Mouse (Mus musculus): ENCODE measurements around the gene Pla2g2e. TPM values are rescaled to one million over a fixed set of nuclear protein-coding genes. Genes with fewer than 3 reads are reported as not detected.

Gene Pla2g2e
- polyA plus RNA-seq, 1 experiment from 2014 or later = not detected

- Histone ChIP-seq H3K4me2 (ENCODE audit: low read length) (no peak overlapping the region), H3K9me3 (ENCODE audit: control insufficient read depth, low read length) (no peaks in the 10 kb centered on the region), H3K36me3 (ENCODE audit: control insufficient read depth, insufficient read depth, low read length) (no peaks in the 10 kb centered on the region), H3K27me3 (replicated peaks; ENCODE audit: control insufficient read depth, insufficient read depth, low read length) (no peaks in the 10 kb centered on the region), H3K27ac (ENCODE audit: low read depth, low read length) (no peak overlapping the region), H3K9ac (ENCODE audit: low read depth, low read length) (no peak overlapping the region), H3K4me3 (ENCODE audit: low read length) (no peak overlapping the region), H3K4me1 (ENCODE audit: control insufficient read depth, insufficient read depth, low read depth, low read length) (peaks cover 6% of the 10 kb centered on the region)
- ATAC-seq = no peak
- WGBS = 54% methylated on average over 2 of the region's 2 CpGs
Measured at GRCm38 (mm10) chr4:138925561-138925960, 47.8 kb downstream of the Pla2g2e start.

Other genes with a start within 250 kb of the Pla2g2e start
- gene Vwa5b1, start 242.1 kb upstream of the Pla2g2e start, polyA plus RNA-seq (2015; fragmentation: Nextera tagmentation; extraction: Ambion mirVana) = 2.8 TPM in 2 replicates
- 0.35 and 0.36 TPM in 2 replicates for gene Pla2g2c, start 153.2 kb upstream of the Pla2g2e start, polyA plus RNA-seq (2015; fragmentation: Nextera tagmentation; extraction: Ambion mirVana)
- 4.5 and 5.2 TPM in 2 replicates for gene Ubxn10, start 140.8 kb upstream of the Pla2g2e start, polyA plus RNA-seq (2015; fragmentation: Nextera tagmentation; extraction: Ambion mirVana)
- gene Pla2g2f, start 120.3 kb upstream of the Pla2g2e start, polyA plus RNA-seq (2015; fragmentation: Nextera tagmentation; extraction: Ambion mirVana) = 0.06 TPM in 1 of 2 replicates, not detected in the other
- 0.61 and 0.76 TPM in 2 replicates for gene Pla2g2d, start 102.2 kb upstream of the Pla2g2e start, polyA plus RNA-seq (2015; fragmentation: Nextera tagmentation; extraction: Ambion mirVana)
- gene Pla2g5, start 14.5 kb upstream of the Pla2g2e start, polyA plus RNA-seq (2015; fragmentation: Nextera tagmentation; extraction: Ambion mirVana) = 0.27 and 0.38 TPM in 2 replicates
- not detected in 2 replicates for gene Gm13030, start 4.0 kb upstream of the Pla2g2e start, polyA plus RNA-seq (2015; fragmentation: Nextera tagmentation; extraction: Ambion mirVana)
- gene Otud3, start 36.0 kb downstream of the Pla2g2e start, polyA plus RNA-seq (2015; fragmentation: Nextera tagmentation; extraction: Ambion mirVana) = 2.4 and 3.1 TPM in 2 replicates
- not detected in 2 replicates for gene Rnf186, start 89.2 kb downstream of the Pla2g2e start, polyA plus RNA-seq (2015; fragmentation: Nextera tagmentation; extraction: Ambion mirVana)
- gene Tmco4, start 94.9 kb downstream of the Pla2g2e start, polyA plus RNA-seq (2015; fragmentation: Nextera tagmentation; extraction: Ambion mirVana) = 1.3 and 1.8 TPM in 2 replicates
- 0.64 and 0.66 TPM in 2 replicates for gene Htr6, start 197.6 kb downstream of the Pla2g2e start, polyA plus RNA-seq (2015; fragmentation: Nextera tagmentation; extraction: Ambion mirVana)
- 43.7 and 57.7 TPM in 2 replicates for gene Nbl1, start 215.1 kb downstream of the Pla2g2e start, polyA plus RNA-seq (2015; fragmentation: Nextera tagmentation; extraction: Ambion mirVana)